Mouse (Mus musculus) embryonic fibroblast, embryonic 13.5 days (primary cell): ENCODE results near the gene Susd1. TPM values are rescaled to one million over a fixed set of nuclear protein-coding genes. Genes with fewer than 3 reads are reported as not detected.

Experiments
- H3K27ac ChIP-seq: 2 replicates; pipeline ENCODE4 v1.5.1; 2012; ENCODE audit warnings: low read length, control low read depth, inconsistent platforms; ENCODE audit not compliant: insufficient read depth
- H3K4me1 ChIP-seq: 2 replicates; pipeline ENCODE4 v1.6.1; 2011; ENCODE audit warnings: low read length; ENCODE audit not compliant: control insufficient read depth, insufficient read depth
- H3K4me3 ChIP-seq: 2 replicates; pipeline ENCODE4 v1.5.1; 2011; ENCODE audit warnings: mild to moderate bottlenecking, control low read depth, low read length; ENCODE audit not compliant: insufficient read depth
- CTCF ChIP-seq: IDR thresholded peaks from 2 replicates; pipeline ENCODE4 v1.5.1; 2011; ENCODE audit warnings: mild to moderate bottlenecking, control low read depth, low read length, moderate library complexity, borderline replicate concordance; ENCODE audit not compliant: insufficient read depth
- POLR2A ChIP-seq: IDR thresholded peaks from 2 replicates; pipeline ENCODE4 v1.6.1; 2011; ENCODE audit warnings: low read depth, mild to moderate bottlenecking, control low read depth, low read length, moderate library complexity
- polyA plus RNA-seq: library from polyadenylated mRNA; stranded (reverse); fragments of >200 nt; gene quantifications from 2 replicates; pipeline ENCODE4 v1.2.4, GENCODE M21; 2011; ENCODE audit warnings: low read depth; ENCODE audit not compliant: missing spikeins, insufficient read length

Susd1 gene
- polyA plus RNA-seq, 1 experiment = 2.1 TPM

DNA sequence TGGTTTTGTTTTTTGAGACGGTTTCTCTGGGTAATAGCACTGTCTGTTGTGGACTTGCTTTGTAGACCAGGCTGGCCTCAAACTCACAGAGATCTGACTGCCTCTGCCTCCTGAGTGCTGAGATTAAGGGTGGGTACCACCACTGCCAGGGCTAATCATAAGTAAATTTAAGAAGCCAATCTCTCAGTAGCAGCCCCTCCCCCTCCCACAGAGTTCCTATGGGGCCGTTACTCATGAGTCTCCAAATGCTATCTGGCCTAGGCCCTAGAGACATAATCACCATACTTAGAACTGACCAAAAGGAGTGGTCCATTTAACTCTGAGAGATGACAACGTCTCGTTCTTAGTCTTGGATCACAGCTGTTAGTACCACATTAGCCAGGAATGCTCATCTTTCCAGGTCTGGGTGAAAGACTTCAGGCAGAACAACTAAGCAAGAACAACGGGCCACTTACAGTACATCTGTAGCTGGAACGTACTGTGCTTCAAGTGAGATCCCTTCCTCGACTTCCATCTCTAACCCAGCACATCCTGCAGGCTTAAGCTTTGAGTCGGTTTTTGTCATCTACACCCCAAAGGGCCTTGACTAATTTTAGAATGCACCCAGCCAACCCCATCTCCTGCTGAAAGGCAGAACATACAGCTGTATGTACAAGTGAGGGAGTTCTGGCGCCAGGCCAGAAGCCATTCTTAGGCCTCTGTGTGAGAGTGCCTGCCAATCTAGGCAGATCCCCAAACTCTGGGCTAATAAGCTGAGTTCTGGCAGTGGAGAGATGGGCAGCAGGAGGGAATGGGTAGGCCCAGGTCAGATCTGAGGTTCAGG is 102.6 kb downstream of the Susd1 start:
- H3K27ac ChIP-seq = peak overlapping the region; percentile 0; the same call in 1 of the 2 replicates
- H3K4me1 ChIP-seq = peaks cover 8% of the 10 kb centered on the region; the same call in 1 of the 2 replicates
- no peak overlapping the region for H3K4me3 ChIP-seq
- no peak for TF ChIP-seq POLR2A
- no peak for TF ChIP-seq CTCF

DNA sequence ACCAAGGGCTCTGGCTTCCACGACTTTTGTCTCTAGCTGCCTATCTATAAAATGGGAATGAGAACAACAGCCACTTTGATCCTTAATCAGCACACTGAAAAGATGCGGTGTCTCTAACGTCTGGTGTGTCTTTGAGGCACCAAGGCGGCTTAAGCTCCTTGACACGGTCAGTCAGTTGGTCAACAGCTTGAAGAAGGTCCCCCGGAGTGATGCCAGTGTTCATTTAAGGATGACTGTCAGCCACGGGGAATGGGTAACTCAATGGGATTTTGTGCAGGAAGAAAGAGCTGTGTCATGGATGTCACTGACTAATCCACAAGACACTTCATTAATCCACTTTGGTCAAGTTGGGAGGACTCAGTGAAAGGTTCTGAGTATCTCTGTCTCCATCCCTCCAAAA is 103.3 kb downstream of the Susd1 start:
- TF ChIP-seq CTCF (no peak), POLR2A (no peak)
- H3K4me1 ChIP-seq = peaks cover 8% of the 10 kb centered on the region; the same call in 1 of the 2 replicates
- H3K27ac ChIP-seq = no peak overlapping the region
- no peak overlapping the region for H3K4me3 ChIP-seq

DNA sequence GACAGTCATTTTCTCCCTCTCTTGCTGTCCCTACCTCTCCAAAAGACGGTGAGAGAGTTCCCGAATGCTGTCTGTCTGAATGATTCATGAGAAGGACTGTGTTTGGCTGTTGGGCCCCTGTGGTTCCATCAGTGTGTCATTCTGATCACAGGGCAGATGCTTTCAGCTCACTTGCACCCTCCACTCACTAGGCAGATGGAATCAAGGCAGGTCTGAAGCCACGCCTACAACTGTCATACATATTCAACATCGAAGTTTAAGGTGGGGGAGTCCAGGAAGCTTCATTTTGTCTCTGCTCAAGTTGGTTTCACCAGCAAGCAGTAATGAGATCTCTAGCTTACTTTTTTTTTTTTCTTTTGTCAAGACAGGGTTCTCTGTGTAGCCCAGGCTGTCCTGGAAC is 104.2 kb downstream of the Susd1 start:
- Histone ChIP-seq H3K4me1 (peaks cover 8% of the 10 kb centered on the region; the same call in 1 of the 2 replicates), H3K27ac (no peak overlapping the region), H3K4me3 (no peak overlapping the region)
- TF ChIP-seq POLR2A = no peak
- no peak for TF ChIP-seq CTCF

DNA sequence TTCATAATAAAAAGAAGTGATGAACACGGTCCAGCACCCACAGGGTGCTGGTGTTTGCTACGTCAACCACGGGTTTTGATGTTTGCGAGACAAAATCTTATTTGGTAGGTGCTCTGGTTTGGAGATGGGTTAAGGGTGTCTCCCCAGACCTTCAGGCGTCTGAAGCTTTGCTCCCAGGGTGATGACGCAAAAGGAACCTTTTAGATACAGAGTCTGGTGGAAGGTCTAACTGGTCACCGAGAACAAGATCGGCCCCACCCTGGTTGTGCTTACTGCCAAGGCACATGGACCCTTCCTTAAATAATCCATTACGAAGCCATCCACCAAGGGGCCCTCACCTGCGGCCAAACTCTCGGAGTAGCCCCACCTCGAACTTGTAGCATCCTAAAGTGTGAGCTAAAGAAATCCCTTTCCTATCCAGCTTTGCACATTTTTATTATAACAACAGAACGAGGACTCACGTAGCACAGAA is 105.0 kb downstream of the Susd1 start:
- no peak overlapping the region for H3K4me3 ChIP-seq
- no peak for TF ChIP-seq CTCF
- TF ChIP-seq POLR2A = no peak
- peaks cover 8% of the 10 kb centered on the region; the same call in 1 of the 2 replicates for H3K4me1 ChIP-seq
- no peak overlapping the region for H3K27ac ChIP-seq

DNA sequence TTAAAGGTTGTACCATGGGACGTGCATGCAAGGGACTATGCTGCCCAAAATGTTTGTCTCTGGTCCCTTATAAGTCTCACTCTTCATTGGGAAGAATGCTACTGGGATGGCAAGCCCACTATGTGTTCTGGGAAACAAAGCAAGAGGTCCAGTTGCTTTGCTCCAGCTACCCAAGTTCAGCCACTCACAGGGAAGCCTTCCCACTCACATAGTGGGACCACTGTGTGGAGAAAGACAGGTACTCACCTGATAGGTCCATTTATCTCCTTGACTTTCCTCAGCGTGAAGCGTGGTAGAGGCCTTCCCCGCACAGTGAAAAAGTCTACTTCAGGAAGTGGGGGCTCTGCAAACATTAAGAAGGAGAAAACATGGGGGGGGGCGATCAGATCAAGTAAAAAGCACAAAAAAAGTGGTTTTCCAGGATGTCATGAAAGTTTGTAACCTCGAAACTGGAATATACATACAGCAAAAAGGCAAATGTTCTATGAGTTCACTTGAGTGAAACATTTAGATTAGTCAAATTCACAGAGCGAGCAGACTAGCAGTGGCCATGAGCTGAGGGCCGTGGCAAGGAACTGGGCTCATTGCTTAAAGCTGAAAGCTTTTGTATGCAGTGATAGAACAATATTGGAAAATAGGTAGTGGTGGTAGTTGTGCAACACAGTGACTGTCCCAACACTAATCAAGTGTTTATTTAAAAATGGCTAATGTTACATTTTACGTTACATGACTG is 105.6 kb downstream of the Susd1 start:
- peaks cover 8% of the 10 kb centered on the region; the same call in 1 of the 2 replicates for H3K4me1 ChIP-seq
- TF ChIP-seq CTCF = no peak
- TF ChIP-seq POLR2A = no peak
- no peak overlapping the region for H3K4me3 ChIP-seq
- H3K27ac ChIP-seq = no peak overlapping the region

DNA sequence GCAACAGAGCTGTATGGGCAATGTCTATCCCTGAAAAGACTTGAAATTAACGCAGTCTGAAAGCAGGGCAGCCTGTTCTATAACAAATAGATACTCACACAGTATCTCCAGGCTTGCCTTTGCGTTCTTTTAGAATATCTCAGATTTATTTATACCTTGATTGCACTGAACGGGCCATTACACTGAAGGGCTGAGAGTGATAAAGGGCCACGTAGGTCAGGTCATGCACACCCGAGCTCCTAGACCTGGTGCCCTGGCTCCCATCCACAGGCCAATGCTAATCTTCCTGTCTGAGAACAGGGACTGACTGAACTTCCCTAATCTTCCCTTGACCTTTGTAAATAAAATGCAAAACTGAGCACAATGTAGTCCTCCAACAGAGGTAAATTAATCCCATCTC is 106.3 kb downstream of the Susd1 start:
- TF ChIP-seq POLR2A = no peak
- no peak for TF ChIP-seq CTCF

DNA sequence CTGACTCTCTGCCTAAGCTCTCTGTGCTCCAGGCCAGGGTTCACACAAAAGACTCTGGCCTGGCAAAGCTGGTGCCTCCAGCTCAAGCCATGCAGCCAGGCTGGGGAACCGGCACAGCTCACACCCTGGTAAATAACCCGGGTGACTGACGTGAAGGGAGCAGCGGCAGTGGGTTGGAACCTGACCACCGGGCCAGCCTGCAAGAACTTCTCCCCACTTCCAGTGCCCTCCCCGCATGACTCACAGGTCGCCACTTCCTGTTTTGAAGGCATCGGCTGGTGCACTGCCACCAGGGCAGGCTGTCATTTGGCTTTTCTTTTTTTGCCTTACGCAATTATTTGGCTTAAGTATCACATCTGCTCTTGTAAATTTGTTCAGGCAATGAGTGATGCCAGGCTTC is 106.8 kb downstream of the Susd1 start:
- TF ChIP-seq POLR2A (no peak), CTCF (no peak)
- Histone ChIP-seq H3K27ac (peak overlapping the region; percentile 70), H3K4me3 (no peak overlapping the region), H3K4me1 (peaks cover 8% of the 10 kb centered on the region; the same call in 1 of the 2 replicates)

More for the DNA sequence above, 106.3 kb downstream of the Susd1 start:
- no peak overlapping the region for H3K4me3 ChIP-seq
- H3K27ac ChIP-seq = peak overlapping the region; percentile 70; the same call in 1 of the 2 replicates
- H3K4me1 ChIP-seq = peaks cover 8% of the 10 kb centered on the region; the same call in 1 of the 2 replicates

DNA sequence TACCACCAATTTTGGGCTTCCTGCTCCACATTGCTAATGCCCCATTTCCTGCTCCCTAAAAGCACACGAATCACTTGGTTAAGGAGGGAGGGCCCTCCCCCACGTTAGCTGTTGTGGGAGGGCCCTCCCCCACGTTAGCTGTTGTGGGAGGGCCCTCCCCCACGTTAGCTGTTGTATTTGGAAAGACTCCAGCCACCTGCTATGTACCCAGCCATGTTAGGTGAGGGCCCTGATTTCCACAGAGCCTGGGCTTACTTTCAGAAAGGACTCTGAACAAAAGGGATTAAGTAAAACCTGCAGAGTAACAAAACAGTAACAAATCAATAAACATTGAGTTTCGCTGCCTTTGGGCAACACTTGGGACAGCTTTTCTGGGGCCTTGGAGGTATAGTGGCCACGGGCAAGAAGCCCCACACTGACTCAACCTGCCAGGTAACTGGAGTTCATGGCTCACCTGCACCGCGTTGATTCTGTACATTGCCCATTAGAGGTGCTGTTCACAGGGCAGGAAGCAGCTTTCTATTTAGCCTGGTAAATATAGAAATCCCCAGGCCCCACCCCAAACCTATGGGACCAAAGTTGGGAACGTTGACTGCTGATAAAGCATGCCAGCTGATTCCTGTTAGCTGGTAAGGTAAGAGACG is 107.3 kb downstream of the Susd1 start:
- Histone ChIP-seq H3K27ac (peak overlapping the region; percentile 70), H3K4me1 (peaks cover 8% of the 10 kb centered on the region; the same call in 1 of the 2 replicates), H3K4me3 (no peak overlapping the region)
- TF ChIP-seq POLR2A = no peak
- no peak for TF ChIP-seq CTCF

DNA sequence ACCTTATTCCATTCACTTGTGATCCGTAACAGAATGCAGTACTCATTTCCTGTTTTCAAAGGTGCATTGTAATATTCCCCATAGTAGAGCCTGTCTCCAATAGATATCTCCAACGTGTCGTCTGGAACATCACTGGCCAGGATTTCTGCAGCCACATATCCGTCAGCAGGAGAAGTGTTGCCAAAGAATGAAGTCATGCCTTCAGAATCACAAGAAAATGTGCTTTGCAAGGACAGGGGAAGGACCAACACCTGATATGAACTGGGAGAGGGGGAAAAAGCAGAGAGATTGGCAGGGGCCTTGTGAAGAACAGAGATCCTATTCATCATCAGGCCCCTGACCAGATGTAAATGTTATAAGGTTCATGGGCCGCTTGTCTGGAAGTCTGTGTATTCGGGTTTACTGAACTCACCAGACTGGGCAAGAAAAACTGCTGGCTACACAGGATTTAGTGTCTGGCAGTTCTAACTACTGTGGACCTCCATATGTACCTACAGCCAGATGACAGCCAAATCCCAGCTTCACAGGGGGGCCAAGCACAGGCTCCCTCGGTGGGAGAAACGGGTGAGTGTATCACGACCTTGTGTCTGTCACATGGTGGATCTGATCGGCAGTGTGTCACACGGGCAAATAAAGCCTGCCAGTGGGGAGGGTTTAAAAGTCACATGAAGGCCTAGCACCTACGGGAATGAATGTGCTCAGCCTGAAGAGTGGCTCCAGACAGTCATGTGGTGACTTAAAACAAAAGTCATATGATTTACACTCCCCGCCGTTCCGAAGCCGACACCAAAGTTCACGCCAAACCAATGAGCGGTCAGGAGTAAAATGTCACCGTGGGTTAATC is 108.8 kb downstream of the Susd1 start:
- H3K27ac ChIP-seq = no peak overlapping the region

More for the DNA sequence above, 108.8 kb downstream of the Susd1 start:
- TF ChIP-seq CTCF = no peak
- TF ChIP-seq POLR2A = no peak
- Histone ChIP-seq H3K4me3 (no peak overlapping the region), H3K4me1 (0 out of 2 replicates have a peak, but pooled peaks cover 4% of the 10 kb centered on the region)
